Mouse (Mus musculus) liver, embryonic 14.5 days (tissue): ENCODE results near the gene Mroh3. TPM values are rescaled to one million over a fixed set of nuclear protein-coding genes. Genes with fewer than 3 reads are reported as not detected.

ENCODE experiments used
- ATAC-seq: fragments of 200-750 bp; cut with Nextera tagmentation; 2 replicates; pipeline ENCODE4 v1.8.0; 2017; ENCODE audit warnings: moderate number of reproducible peaks, mild to moderate bottlenecking, moderate library complexity; ENCODE audit not compliant: insufficient read depth
- DNase-seq, 3 experiments: peaks; one replicate each; pipeline ENCODE4 v3.0.0-alpha.2; 2012 to 2013; ENCODE audit warnings: low read depth in 3 of 3, low spot score in 3 of 3
- H3K27ac ChIP-seq: fragments of 300-500 bp; sonication (generic); 2 replicates; pipeline ENCODE4 v1.5.1; 2014; ENCODE audit warnings: moderate library complexity, mild to moderate bottlenecking, control low read depth, inconsistent platforms
- H3K27me3 ChIP-seq: fragments of 300-500 bp; sonication (generic); 2 replicates; pipeline ENCODE4 v1.6.1; 2014; ENCODE audit warnings: mild to moderate bottlenecking, low read length, moderate library complexity; ENCODE audit not compliant: control insufficient read depth, insufficient read depth
- H3K36me3 ChIP-seq: fragments of 300-500 bp; sonication (generic); replicated peaks from 2 replicates; pipeline ENCODE4 v1.6.1; 2014; ENCODE audit warnings: low read depth; ENCODE audit not compliant: control insufficient read depth, insufficient read depth
- H3K4me1 ChIP-seq, 2 experiments: fragments of 200-500 bp in 1 of 2; fragments of 300-500 bp in 1 of 2; sonication (generic) in 1 of 2; replicated peaks; 2 replicates each; pipeline ENCODE4 v1.6.1; 2012 to 2014; ENCODE audit warnings: antibody characterized with exemption in 1 of 2, inconsistent platforms in 1 of 2, low read length in 1 of 2; ENCODE audit not compliant: control insufficient read depth in 2 of 2, insufficient read depth in 2 of 2
- H3K4me2 ChIP-seq: fragments of 300-500 bp; sonication (generic); 2 replicates; pipeline ENCODE4 v1.6.1; 2014; ENCODE audit warnings: low read depth, mild to moderate bottlenecking, control low read depth, moderate library complexity
- H3K4me3 ChIP-seq, 2 experiments: fragments of 200-500 bp in 1 of 2; fragments of 300-500 bp in 1 of 2; sonication (generic) in 1 of 2; 2 replicates each; pipeline ENCODE4 v1.5.1; 2012 to 2014; ENCODE audit warnings: low read depth in 2 of 2, low read length in 2 of 2, mild to moderate bottlenecking in 2 of 2, control low read depth in 1 of 2, inconsistent platforms in 1 of 2, moderate library complexity in 1 of 2; ENCODE audit not compliant: insufficient read depth in 1 of 2
- H3K9ac ChIP-seq: fragments of 300-500 bp; sonication (generic); replicated peaks from 2 replicates; pipeline ENCODE4 v1.6.1; 2014; ENCODE audit warnings: mild to moderate bottlenecking, control low read depth, moderate library complexity
- H3K9me3 ChIP-seq: fragments of 300-500 bp; sonication (generic); 2 replicates; pipeline ENCODE4 v1.6.1; 2016; ENCODE audit warnings: low read length, mixed read lengths; ENCODE audit not compliant: control insufficient read depth
- CTCF ChIP-seq: IDR thresholded peaks from 2 replicates; pipeline ENCODE4 v1.5.1; 2016; ENCODE audit warnings: antibody characterized with exemption, low read depth, control low read depth
- EP300 ChIP-seq: IDR thresholded peaks from 2 replicates; pipeline ENCODE4 v1.6.1; 2016; ENCODE audit warnings: antibody characterized with exemption, low read depth
- WGBS: fragments of 180-500 bp; shearing (Covaris S2); extraction: QIAGEN DNeasy Blood & Tissue Kit; methylation state at CpG from one replicate; pipeline ENCODE4 v1.1.7; 2014; ENCODE audit not compliant: insufficient replicate concordance; 5-methylcytosine and 5-hydroxymethylcytosine counted together
- polyA plus RNA-seq, 2 experiments: library from polyadenylated mRNA; depleted of rRNA in 1 of 2; stranded (reverse) in 1 of 2; unstranded in 1 of 2; fragments of >200 nt; fragmentation: Nextera tagmentation in 1 of 2; extraction: Ambion mirVana in 1 of 2; gene quantifications; 2 replicates each; pipeline versions ENCODE4 v1.2.1 to v1.2.3; 2012 to 2014

Mroh3 gene
- polyA plus RNA-seq, 2 experiments, result 0.15 TPM; not detected in 1

DNA sequence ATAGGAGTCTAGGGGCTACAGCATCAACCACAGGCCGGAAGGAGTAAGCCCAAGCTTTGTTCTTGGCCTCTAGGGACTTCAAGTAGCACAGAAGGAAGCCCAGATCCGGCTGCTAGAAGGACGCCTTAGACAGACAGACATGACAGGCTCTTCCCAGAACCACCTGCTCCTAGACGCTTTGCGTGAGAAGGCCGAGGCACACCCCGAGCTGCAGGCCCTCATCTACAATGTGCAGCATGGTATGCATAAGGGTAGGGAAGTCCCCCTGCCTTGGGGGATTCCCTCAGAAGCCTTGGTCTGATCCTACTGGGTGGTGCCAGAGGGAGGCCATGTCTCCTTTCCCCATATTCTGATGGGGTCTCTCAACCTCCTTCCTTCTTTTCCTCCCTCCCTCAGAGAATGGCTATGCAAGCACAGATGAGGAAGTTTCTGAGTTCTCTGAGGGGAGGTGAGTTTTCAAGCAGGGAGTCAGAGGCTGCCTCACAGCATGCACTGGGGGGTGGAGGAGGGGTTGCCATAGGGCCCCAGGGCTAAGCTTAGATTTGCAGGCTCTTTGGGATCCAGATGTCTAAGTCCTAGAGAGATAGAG is 51.2 kb downstream of the Mroh3 start:
- no peaks in the 10 kb centered on the region for H3K4me1 ChIP-seq
- H3K4me2 ChIP-seq, result no peak overlapping the region
- ATAC-seq (no peak), DNase-seq (no peak)
- TF ChIP-seq CTCF (no peak), EP300 (no peak)
- H3K4me3 ChIP-seq, result no peak overlapping the region
- 78% methylated on average over 7 of the region's 7 CpGs for WGBS
- H3K27ac ChIP-seq, result no peak overlapping the region
- H3K27me3 ChIP-seq, result no peaks in the 10 kb centered on the region
- H3K9ac ChIP-seq, result no peak overlapping the region
- no peaks in the 10 kb centered on the region for H3K36me3 ChIP-seq
- no peaks in the 10 kb centered on the region for H3K9me3 ChIP-seq

DNA sequence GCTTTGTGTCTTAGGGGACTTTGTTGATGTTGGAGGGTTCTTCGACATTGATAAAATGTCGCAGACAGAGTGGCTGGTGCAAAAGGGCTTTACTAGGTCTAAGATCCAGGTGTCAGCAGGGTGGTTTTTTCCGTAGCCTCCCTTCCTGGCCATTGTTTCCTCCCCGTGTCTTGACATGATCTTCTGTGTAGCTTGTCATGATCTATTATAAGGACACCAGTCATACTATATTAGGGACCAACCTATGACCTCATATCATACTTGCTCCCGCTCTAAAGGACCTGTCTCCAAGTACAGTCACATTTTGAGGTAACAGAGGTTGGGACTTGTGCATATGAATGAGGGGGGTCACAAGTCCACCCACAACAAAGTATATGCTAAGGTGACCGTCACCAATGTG is 51.7 kb downstream of the Mroh3 start:
- 79% methylated on average over 6 of the region's 6 CpGs for WGBS
- DNase-seq, result no peak
- H3K9ac ChIP-seq, result no peak overlapping the region
- no peak overlapping the region for H3K27ac ChIP-seq
- no peak for TF ChIP-seq CTCF
- TF ChIP-seq EP300, result no peak
- no peak overlapping the region for H3K4me3 ChIP-seq
- H3K4me2 ChIP-seq, result no peak overlapping the region
- H3K4me1 ChIP-seq, result no peaks in the 10 kb centered on the region
- H3K27me3 ChIP-seq, result no peaks in the 10 kb centered on the region
- H3K9me3 ChIP-seq, result no peaks in the 10 kb centered on the region
- no peak for ATAC-seq
- no peaks in the 10 kb centered on the region for H3K36me3 ChIP-seq

DNA sequence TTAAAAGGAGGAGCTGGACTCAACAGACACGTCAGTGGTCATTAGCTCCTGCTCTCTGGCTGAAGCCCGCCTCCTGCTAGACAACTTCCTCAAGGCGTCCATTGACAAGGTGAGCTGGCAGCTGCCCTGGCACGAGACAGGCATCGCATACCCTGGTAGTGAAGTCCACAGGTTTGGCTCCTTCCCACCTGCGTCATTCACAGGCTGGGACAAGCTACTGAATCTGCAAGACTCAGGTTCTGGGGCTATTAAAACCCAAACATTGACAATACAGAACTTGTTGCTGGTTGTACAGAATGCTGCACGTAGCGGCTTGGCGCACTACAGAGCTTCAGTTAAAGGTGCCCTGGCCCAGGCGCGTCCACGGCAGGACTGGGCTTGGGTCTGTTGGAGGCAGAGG is 52.3 kb downstream of the Mroh3 start:
- H3K36me3 ChIP-seq, result no peaks in the 10 kb centered on the region

DNA sequence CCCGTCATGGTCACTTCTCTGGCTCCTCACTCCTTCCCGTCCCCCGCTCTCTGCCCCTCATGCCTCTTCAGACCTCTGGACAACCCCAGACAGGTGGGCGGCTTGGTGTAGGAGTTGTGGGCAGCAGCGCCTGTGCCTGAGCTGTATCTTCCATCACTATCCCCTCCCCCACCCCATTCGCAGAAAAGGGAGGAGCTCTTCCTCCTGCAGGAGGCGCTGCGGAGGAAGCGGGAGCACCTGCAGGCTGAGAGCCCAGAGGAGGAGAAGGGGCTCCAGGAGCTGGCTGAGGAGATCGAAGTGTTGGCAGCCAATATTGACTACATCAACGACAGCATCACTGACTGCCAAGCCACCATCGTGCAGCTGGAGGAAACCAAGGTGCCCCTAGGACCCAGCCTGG is 52.8 kb downstream of the Mroh3 start:
- ATAC-seq (no peak), DNase-seq (no peak)
- Histone ChIP-seq H3K4me2 (no peak overlapping the region), H3K9ac (no peak overlapping the region), H3K27me3 (no peaks in the 10 kb centered on the region), H3K4me1 (no peaks in the 10 kb centered on the region), H3K4me3 (no peak overlapping the region), H3K36me3 (no peaks in the 10 kb centered on the region), H3K9me3 (no peaks in the 10 kb centered on the region), H3K27ac (no peak overlapping the region)
- 73% methylated on average over 12 of the region's 12 CpGs for WGBS
- TF ChIP-seq EP300 (no peak), CTCF (peak; percentile 42; the same call in 1 of the 2 replicates)

More for the DNA sequence above, 52.3 kb downstream of the Mroh3 start:
- 76% methylated on average over 12 of the region's 12 CpGs for WGBS
- Histone ChIP-seq H3K4me3 (no peak overlapping the region), H3K9ac (no peak overlapping the region), H3K27me3 (no peaks in the 10 kb centered on the region), H3K9me3 (no peaks in the 10 kb centered on the region), H3K4me1 (no peaks in the 10 kb centered on the region), H3K27ac (no peak overlapping the region), H3K4me2 (no peak overlapping the region)
- no peak for TF ChIP-seq CTCF
- no peak for TF ChIP-seq EP300
- no peak for ATAC-seq
- no peak for DNase-seq

DNA sequence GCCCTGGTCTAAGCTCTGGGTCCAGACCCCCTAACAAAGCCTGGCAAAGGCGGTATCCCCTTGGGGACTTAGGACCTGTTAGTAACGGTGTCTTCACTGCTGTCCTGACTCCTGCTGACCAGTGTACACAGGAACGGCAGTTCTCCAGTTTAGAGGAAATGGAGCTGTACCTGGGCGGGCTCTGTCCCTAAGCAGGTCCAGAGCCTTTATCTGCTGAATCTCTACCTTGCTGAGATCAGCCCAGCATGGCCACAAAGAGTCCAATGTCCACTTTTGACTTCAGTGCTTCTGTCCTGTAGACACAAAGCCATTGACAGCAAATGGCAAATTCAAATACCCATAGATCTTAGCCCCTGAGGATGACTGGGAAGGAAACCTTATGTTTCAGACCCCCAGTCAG is 55.7 kb downstream of the Mroh3 start:
- Histone ChIP-seq H3K4me1 (no peaks in the 10 kb centered on the region), H3K9ac (no peak overlapping the region), H3K36me3 (no peaks in the 10 kb centered on the region), H3K4me3 (no peak overlapping the region), H3K27ac (no peak overlapping the region), H3K4me2 (no peak overlapping the region), H3K27me3 (no peaks in the 10 kb centered on the region), H3K9me3 (no peaks in the 10 kb centered on the region)
- ATAC-seq (no peak), DNase-seq (no peak)
- WGBS, result 88% methylated on average over 4 of the region's 4 CpGs
- no peak for TF ChIP-seq EP300
- TF ChIP-seq CTCF, result no peak

DNA sequence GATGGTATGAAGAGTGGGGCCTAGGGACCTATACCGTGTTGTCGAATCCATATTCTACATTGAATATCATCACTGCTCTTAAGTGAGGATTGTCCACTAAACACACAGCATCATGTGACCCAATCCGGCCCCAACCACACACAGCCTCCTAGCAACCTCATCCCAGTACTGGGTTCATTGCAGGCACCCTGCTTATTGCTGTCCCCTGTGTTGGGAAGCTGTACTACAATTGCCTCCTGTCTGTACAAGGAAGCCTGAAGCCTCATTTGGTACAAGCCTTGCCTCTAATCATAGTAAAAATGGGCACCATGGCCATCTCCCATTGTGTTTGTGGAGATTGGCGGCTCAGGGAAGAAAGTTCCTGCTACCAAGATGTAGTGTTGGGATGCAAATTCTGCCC is 56.3 kb downstream of the Mroh3 start:
- no peak for TF ChIP-seq CTCF
- Histone ChIP-seq H3K4me3 (no peak overlapping the region), H3K27me3 (no peaks in the 10 kb centered on the region), H3K4me2 (no peak overlapping the region), H3K36me3 (no peaks in the 10 kb centered on the region), H3K9ac (no peak overlapping the region), H3K27ac (no peak overlapping the region), H3K9me3 (no peaks in the 10 kb centered on the region), H3K4me1 (no peaks in the 10 kb centered on the region)
- WGBS, result 82% methylated on average over 4 of the region's 4 CpGs
- ATAC-seq (no peak), DNase-seq (no peak)
